Mouse (Mus musculus) embryo, embryonic 11 days (tissue): ENCODE data around the gene Zscan18.
"Not testable (repeated sequence)": the region's sequence is repeated elsewhere in the genome, so short reads cannot be mapped to it uniquely, and the experiment has no call there.

Source experiments
- DNase-seq: peaks from one replicate; pipeline ENCODE4 v3.0.0-alpha.2; 2015

Gene Zscan18

GRCm38 (mm10) chr7:12802866-12803726 lies at the start of gene Zscan18:
Gene Zscan18, minus strand, starts transcription at chr7:12803635.
- DNase-seq, result peak; percentile 92

GRCm38 (mm10) chr7:12835779-12836178 lies 32.3 kb upstream of the Zscan18 start:
- DNase-seq, result no peak

DNA sequence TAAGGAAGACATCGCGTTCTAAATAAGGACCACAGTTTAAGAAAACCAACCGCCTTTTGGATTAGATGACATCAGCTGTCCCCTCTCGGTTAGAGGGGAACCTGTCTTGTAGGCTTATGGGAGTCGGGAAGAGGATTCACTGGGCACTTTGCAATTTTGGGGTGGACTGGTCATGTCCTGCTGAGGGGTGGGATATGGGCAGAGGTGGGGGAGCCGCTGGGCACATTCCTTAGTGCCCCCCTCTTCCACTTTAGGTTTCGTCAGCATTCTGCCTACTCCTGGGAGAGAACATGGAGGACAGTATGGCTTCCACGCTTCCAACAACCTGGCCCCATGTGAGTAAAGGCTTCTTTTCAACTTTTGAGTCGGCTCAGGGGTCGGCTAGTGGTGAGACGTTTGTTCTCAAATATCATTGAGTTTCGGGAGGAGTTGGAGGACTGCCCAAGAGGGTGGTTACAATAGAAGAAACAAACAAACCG lies 31.8 kb upstream of the Zscan18 start:
- DNase-seq, result no peak

GRCm38 (mm10) chr7:12834162-12835120 lies 31.0 kb upstream of the Zscan18 start, which contains the start of gene Zfp110:
Gene Zfp110, plus strand, starts transcription at chr7:12834761.
- peak; percentile 94 for DNase-seq

- peak; percentile 95 for DNase-seq
These were observed 15.3 kb upstream of the Zscan18 start, which contains the start of gene Zfp329 for GRCm38 (mm10) chr7:12818521-12819295. Gene Zfp329, minus strand, starts transcription at chr7:12818858.

DNA sequence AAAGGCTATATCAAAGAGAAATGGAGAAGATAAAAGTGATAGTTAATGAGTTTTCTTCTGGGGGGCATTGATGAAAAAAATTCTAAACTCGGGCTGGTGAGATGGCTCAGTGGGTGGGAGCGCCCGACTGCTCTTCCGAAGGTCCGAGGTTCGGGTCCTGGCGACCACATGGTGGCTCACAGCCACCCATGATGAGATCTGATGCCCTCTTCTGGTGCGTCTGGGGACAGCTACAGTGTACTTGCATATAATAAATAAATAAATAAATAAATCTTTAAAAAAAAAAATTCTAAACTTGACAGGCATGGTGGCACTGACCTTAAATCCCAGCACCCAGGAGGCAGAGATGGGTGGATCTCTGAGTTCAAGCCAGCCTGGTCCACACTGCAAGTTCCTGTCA lies 12.1 kb upstream of the Zscan18 start:
- DNase-seq, result no peak

DNA sequence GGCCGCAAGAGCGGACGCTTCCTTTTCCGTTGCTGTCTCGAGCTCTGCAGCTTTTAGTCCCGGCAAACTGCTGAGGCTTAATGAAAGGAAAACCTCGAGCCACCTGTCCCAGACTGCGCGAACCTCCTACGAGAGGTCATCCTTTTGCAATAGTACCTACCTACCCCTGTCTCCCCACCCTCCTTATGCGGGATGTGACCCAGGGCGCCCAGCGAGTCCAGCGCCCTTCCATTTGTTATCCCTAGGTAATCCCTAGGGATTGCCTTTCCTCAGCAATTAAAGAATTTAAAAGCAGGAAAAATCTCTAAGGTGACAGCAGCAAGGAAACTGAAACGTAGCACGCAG lies 264 bp upstream of the Zscan18 start:
- no peak for DNase-seq

DNA sequence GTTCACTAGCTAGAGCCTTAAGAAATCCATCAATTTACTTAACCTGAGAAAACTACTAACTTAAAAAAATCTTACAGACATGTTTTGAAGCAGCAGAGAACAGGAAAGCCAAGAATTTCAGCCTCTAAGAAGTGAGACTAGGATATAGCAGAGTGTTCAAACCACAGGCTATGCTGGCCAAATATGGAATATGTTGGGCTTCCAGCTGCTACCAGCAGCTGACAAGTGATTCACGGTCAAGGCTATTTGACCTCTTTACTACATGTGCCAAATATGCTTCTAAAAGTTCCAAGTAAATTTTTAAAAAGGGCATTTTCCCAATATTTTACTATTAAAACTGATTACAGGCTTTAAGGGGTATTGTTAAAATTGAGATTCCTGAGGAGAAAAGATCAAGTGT lies 3.9 kb downstream of the Zscan18 start:
- DNase-seq, result no peak

GRCm38 (mm10) chr7:12797971-12798370 lies 5.5 kb downstream of the Zscan18 start:
- DNase-seq, result no peak

GRCm38 (mm10) chr7:12792624-12793023 lies 10.8 kb downstream of the Zscan18 start:
- not testable (repeated sequence) for DNase-seq

GRCm38 (mm10) chr7:12788025-12788424 lies 15.4 kb downstream of the Zscan18 start:
- DNase-seq, result peak; percentile 7

DNA sequence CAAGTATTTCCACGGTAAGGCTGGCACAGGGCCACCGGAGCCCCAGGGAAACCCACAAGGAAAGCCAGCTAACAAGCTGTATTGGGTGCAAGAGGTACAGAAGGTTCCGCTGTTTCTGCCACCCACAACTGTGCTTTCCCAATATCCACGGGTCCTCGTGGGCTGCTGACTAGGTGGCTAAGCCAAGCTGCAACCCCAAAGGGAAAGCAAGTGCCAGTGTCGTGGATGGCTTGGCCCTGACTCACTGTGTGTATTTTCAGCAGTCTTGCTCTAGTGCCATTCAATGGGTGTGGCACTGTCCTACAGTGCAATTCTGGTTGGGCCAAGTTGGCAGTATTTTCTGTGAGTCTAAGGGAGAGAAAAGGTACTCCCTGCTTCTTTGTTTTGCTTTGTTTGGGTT lies 16.1 kb downstream of the Zscan18 start:
- no peak for DNase-seq

DNA sequence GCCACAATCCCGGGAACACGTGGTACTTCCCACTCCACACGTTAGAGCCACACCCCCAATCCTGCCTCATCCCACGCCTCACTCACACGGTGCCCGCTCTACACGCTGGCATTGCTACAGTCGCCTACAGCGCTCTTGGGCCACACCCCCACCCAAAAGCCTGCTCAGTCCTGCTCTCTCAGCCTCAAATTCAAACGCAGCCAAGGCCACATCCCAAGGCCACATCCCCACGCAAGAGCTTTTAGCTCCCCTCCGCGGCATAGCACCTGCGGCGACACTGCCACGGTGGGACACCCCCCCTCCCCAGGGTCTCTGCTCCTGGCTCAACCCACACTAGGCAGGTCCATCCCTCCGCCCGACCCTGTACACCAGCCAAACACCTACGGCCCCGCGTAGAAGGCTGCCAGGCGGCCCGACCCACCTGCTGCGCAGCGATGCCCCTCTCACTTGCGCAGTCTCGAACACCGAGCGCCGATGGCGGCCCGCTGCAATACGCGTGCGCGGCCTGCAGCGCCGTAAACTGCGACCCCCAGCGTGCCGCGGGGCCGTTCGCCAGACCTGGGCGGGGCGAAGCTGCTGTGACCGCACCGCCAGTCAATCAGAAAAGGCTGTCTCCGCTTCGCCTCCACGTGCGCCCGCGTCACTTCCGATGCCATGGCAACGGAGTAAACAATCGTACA lies 23.1 kb downstream of the Zscan18 start:
- peak; percentile 95 for DNase-seq

DNA sequence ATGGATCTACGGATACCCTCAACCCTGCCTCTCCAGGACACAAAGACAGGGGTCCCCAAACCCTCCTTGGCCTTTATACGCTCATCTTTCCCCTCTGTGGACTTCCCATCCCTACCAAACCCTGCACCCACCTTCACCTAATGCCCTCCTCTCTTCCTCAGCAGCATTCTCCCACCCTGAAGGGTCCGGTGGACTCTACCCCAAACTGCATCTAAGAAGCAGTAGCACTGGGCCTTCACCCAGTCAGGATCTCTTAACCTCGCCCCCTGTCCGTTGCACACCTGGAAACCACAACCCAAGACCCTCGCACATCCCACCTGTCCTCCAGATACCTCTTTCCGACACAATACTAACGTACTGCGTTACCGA lies 23.7 kb downstream of the Zscan18 start:
- no peak for DNase-seq

DNA sequence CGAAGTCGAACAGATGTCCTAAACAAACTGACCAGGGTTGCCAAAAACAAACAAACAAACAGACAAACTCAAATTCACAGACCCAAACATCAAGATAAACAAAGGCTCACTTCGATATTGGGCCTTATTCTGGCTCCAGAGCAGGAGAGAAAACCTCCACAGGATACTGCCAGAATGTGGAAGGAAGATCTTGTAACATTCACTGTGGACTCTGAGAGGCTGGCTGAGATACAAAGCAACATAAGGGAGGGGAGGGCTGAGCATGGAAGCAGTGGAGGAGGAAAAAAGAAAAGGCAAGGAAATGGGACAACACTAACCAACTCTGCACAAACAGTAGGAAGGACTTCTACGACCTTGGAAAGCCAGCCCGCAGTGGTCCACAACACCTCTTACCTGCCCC lies 24.3 kb downstream of the Zscan18 start:
- no peak for DNase-seq

DNA sequence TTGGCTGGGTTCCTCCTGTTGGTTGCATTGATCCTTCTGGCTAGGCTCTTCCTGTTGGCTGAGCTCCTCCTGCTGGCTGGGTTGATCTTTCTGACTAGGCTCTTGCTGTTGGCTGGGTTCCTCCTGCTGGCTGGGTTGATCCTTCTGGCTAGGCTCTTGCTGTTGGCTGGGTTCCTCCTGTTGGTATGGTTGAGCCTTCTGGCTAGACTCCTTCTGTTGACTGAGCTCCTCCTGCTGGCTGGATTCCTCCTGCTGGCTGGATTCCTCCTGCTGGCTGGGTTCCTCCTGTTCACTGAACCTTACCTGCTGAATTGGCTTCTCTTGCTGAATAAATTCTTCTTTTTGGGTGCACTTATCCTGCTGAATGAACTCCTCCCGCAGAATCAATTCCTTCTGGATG lies 28.8 kb downstream of the Zscan18 start:
- DNase-seq, result no peak

- DNase-seq, result no peak
These were observed 29.3 kb downstream of the Zscan18 start for GRCm38 (mm10) chr7:12774111-12774510.

DNA sequence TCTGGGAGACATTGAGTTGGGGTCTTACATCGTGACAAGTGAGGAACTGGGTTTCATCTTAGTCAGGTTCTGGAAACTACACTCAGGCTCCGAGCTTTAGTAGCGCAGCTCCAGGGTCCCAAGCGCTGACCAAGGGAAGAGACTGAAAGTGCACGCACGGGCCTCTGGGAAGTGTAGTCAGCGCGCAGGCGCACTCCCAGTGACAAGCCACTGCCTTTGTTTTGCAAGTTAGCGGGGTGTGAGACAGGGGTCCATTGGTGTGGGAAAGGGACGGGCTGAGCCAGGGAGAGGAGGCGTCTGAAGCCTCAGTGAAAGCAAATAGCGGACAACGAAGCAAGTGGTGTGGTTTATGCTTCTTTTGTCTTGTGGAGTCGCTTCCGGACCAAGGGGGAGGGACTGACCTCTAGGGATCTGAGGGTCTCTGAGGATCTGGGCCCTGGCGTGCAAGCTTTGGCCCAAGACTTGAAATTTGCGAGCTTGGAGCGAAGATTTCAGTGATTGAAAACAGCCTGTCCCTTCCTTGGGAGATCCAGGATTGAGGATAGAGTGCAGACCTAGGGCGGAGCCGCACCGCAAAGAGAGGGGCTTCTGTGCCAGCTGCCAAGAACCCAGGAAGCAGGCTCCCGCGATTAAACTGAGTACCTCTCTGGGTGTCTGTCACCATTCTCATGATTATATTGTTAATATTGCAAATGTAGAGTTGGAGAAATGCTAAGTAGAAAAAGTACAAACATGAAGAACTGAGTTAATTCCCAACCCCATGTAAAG lies 53.8 kb downstream of the Zscan18 start:
- peak; percentile 15 for DNase-seq

DNA sequence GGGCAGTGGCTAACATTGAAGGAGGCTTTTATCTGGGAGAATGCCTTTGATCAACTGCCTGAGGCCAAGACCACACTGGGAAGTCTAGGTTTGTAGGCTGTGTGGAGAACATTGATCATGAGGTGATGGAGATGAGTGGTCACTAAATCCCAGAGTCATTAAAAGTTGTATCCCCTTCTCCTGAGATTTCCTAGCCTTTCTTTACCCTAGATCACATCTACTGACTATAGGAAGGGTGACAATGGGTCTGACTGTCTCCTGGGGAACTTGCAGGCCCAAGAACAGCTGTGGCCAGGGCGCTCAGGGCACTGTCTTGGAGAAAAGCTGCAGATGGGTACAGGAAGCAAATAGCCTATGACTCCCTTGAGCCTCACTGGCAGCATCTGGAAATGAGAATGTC lies 68.5 kb downstream of the Zscan18 start, which contains the start of gene Vmn2r56:
Vmn2r56 (minus strand) TSS at position 101 of the 400 bp plus-strand sequence.
- no peak for DNase-seq
